Mouse (Mus musculus): Measurements from ENCODE around the gene Glrp1. TPM values are rescaled to one million over a fixed set of nuclear protein-coding genes. Genes with fewer than 3 reads are reported as not detected.

Glrp1 gene
- polyA plus RNA-seq, 2 experiments: not detected

- peaks cover 21% of the 10 kb centered on the region for H3K4me1 ChIP-seq (ENCODE audit: control insufficient read depth, insufficient read depth, low read length)
- ATAC-seq (ENCODE audit: low FRiP score, low read depth) (no peak), DNase-seq (ENCODE audit: low spot score) (no peak)
- no peak overlapping the region for H3K4me3 ChIP-seq (replicated peaks; ENCODE audit: low read length)
- no peak overlapping the region for H3K9ac ChIP-seq (ENCODE audit: low read depth, low read length, severe bottlenecking)
- H3K36me3 ChIP-seq (ENCODE audit: control insufficient read depth, insufficient read depth, low read length): no peaks in the 10 kb centered on the region
- no peak for TF ChIP-seq POLR2A (IDR thresholded peaks at IDR 0.05; ENCODE audit: borderline replicate concordance, extremely low read depth, insufficient read depth, insufficient read length)
- WGBS: 91% methylated on average over 20 of the region's 20 CpGs
- H3K27ac ChIP-seq (replicated peaks; ENCODE audit: low read depth, low read length): no peak overlapping the region
- H3K9me3 ChIP-seq (ENCODE audit: control insufficient read depth, low read length): no peaks in the 10 kb centered on the region
- no peaks in the 10 kb centered on the region for H3K27me3 ChIP-seq (ENCODE audit: control insufficient read depth, insufficient read depth, low read length)
- H3K4me2 ChIP-seq (replicated peaks; ENCODE audit: low read depth, low read length, severe bottlenecking): no peak overlapping the region
These were observed 33.2 kb downstream of the Glrp1 start for GRCm38 (mm10) chr1:88476554-88477085.

DNA sequence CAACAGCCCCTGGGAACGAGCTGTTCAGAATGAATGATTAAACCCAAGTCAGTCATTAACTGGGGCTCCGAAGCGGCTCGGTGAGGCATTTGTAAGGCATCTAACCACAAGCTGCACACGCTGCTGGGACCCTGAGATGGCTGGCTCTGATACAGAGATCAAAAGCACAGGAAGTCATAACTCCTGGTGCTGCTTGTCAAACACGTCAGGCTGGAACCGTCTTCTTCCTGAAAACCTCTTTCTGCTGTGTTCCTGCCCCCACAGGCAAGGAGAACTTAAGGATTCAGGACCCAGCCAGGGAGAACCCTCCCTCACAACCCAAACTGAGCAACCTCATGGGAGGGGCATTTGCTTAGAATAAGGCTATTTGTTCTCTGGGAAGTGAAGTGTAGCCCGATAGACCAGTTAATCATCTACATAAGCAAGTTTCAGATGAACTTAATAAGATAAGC, 34.3 kb downstream of the Glrp1 start:
- peak; percentile 69 for DNase-seq (ENCODE audit: low spot score)
- H3K27me3 ChIP-seq (ENCODE audit: control insufficient read depth, insufficient read depth, low read length): no peaks in the 10 kb centered on the region

DNA sequence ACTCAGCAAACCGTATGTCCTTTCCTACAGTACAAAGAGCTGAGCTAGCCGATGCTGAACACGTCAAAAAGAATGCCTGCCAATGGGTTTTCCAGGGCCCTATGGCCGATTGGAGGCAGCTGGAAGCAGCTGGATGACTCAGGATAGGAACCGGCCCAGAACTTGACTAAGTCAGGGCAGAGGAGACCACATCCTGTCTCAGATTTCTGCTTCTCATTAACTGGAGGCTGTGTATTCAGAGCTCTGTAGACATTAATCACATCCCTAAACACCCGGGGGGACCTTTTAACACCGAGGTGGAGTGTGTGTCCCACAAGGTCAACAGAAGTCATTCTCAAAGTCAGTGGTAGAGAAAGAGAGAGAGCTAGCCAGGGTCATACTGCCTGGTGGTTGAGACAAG, 35.3 kb downstream of the Glrp1 start:
- Histone ChIP-seq H3K36me3 (ENCODE audit: control insufficient read depth, insufficient read depth, low read length) (no peaks in the 10 kb centered on the region), H3K4me1 (ENCODE audit: control insufficient read depth, insufficient read depth, low read length) (peaks cover 21% of the 10 kb centered on the region), H3K9me3 (ENCODE audit: control insufficient read depth, low read length) (no peaks in the 10 kb centered on the region), H3K27me3 (ENCODE audit: control insufficient read depth, insufficient read depth, low read length) (no peaks in the 10 kb centered on the region), H3K9ac (ENCODE audit: low read depth, low read length, severe bottlenecking) (no peak overlapping the region), H3K4me2 (replicated peaks; ENCODE audit: low read depth, low read length, severe bottlenecking) (no peak overlapping the region), H3K27ac (replicated peaks; ENCODE audit: low read depth, low read length) (no peak overlapping the region), H3K4me3 (replicated peaks; ENCODE audit: low read length) (no peak overlapping the region)
- no peak for TF ChIP-seq POLR2A (IDR thresholded peaks at IDR 0.05; ENCODE audit: borderline replicate concordance, extremely low read depth, insufficient read depth, insufficient read length)
- 7% methylated on average over 7 of the region's 7 CpGs for WGBS
- peak; percentile 76 for DNase-seq (ENCODE audit: low spot score)
- peak; percentile 57 for ATAC-seq (ENCODE audit: low FRiP score, low read depth)

More for the DNA sequence above, 34.3 kb downstream of the Glrp1 start:
- Histone ChIP-seq H3K36me3 (ENCODE audit: control insufficient read depth, insufficient read depth, low read length) (no peaks in the 10 kb centered on the region), H3K9me3 (ENCODE audit: control insufficient read depth, low read length) (no peaks in the 10 kb centered on the region), H3K9ac (ENCODE audit: low read depth, low read length, severe bottlenecking) (no peak overlapping the region), H3K4me3 (replicated peaks; ENCODE audit: low read length) (no peak overlapping the region), H3K4me1 (ENCODE audit: control insufficient read depth, insufficient read depth, low read length) (peaks cover 21% of the 10 kb centered on the region), H3K27ac (replicated peaks; ENCODE audit: low read depth, low read length) (no peak overlapping the region), H3K4me2 (replicated peaks; ENCODE audit: low read depth, low read length, severe bottlenecking) (no peak overlapping the region)
- WGBS: 4% methylated on average over 8 of the region's 8 CpGs
- TF ChIP-seq POLR2A (IDR thresholded peaks at IDR 0.05; ENCODE audit: borderline replicate concordance, extremely low read depth, insufficient read depth, insufficient read length): no peak
- no peak for ATAC-seq (ENCODE audit: low FRiP score, low read depth)

GRCm38 (mm10) chr1:88473899-88474298, 36.0 kb downstream of the Glrp1 start:
- H3K36me3 ChIP-seq (ENCODE audit: control insufficient read depth, insufficient read depth, low read length): no peaks in the 10 kb centered on the region
- no peaks in the 10 kb centered on the region for H3K9me3 ChIP-seq (ENCODE audit: control insufficient read depth, low read length)
- no peak for ATAC-seq (ENCODE audit: low FRiP score, low read depth)
- H3K4me1 ChIP-seq (ENCODE audit: control insufficient read depth, insufficient read depth, low read length): peaks cover 21% of the 10 kb centered on the region
- 47% methylated on average over 2 of the region's 2 CpGs for WGBS
- no peak overlapping the region for H3K4me3 ChIP-seq (replicated peaks; ENCODE audit: low read length)
- no peak overlapping the region for H3K4me2 ChIP-seq (replicated peaks; ENCODE audit: low read depth, low read length, severe bottlenecking)
- no peak overlapping the region for H3K27ac ChIP-seq (replicated peaks; ENCODE audit: low read depth, low read length)
- no peak for DNase-seq (ENCODE audit: low spot score)
- no peak for TF ChIP-seq POLR2A (IDR thresholded peaks at IDR 0.05; ENCODE audit: borderline replicate concordance, extremely low read depth, insufficient read depth, insufficient read length)
- no peak overlapping the region for H3K9ac ChIP-seq (ENCODE audit: low read depth, low read length, severe bottlenecking)
- H3K27me3 ChIP-seq (ENCODE audit: control insufficient read depth, insufficient read depth, low read length): no peaks in the 10 kb centered on the region

DNA sequence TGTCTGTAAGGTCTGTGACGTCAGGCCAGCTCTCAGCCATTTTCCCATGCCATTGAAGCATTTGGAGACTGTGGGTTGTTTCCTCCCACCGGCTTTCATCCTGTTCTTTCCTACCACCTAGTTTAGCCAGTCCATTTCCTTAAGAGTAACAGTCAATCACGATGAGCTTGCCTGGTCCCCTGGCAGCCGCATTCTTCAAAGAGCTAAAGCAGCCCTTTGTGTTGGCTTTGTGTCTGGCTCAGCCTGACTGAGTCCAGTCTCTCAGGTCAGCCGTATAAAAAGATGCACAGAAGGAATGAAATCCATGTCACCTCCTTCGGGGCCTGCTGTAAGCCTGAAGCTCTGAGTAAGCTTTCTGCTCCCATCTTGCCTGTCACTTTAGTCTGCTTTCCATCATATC, 37.6 kb downstream of the Glrp1 start:
- peaks cover 19% of the 10 kb centered on the region for H3K4me1 ChIP-seq (ENCODE audit: control insufficient read depth, insufficient read depth, low read length)
- WGBS: 37% methylated on average over 6 of the region's 6 CpGs
- ATAC-seq (ENCODE audit: low FRiP score, low read depth) (no peak), DNase-seq (ENCODE audit: low spot score) (no peak)
- no peak overlapping the region for H3K9ac ChIP-seq (ENCODE audit: low read depth, low read length, severe bottlenecking)
- H3K36me3 ChIP-seq (ENCODE audit: control insufficient read depth, insufficient read depth, low read length): no peaks in the 10 kb centered on the region
- TF ChIP-seq POLR2A (IDR thresholded peaks at IDR 0.05; ENCODE audit: borderline replicate concordance, extremely low read depth, insufficient read depth, insufficient read length): no peak
- H3K27ac ChIP-seq (replicated peaks; ENCODE audit: low read depth, low read length): no peak overlapping the region
- no peaks in the 10 kb centered on the region for H3K9me3 ChIP-seq (ENCODE audit: control insufficient read depth, low read length)
- no peak overlapping the region for H3K4me3 ChIP-seq (replicated peaks; ENCODE audit: low read length)
- no peaks in the 10 kb centered on the region for H3K27me3 ChIP-seq (ENCODE audit: control insufficient read depth, insufficient read depth, low read length)
- no peak overlapping the region for H3K4me2 ChIP-seq (replicated peaks; ENCODE audit: low read depth, low read length, severe bottlenecking)

Measured in limb, embryonic 14.5 days (tissue).